Mouse (Mus musculus): Measurements from ENCODE around the gene Trim23. TPM values are rescaled to one million over a fixed set of nuclear protein-coding genes. Genes with fewer than 3 reads are reported as not detected.
A peak's percentile ranks its signal among the peaks of the same experiment; 100 is the strongest.
"Not testable (repeated sequence)": the region's sequence is repeated elsewhere in the genome, so short reads cannot be mapped to it uniquely, and the experiment has no call there.

The Trim23 gene
- total RNA-seq (2021), result 10 to 100 TPM; 15.2 to 16.3 TPM
- long read RNA-seq, experiment 1, transcript Trim23-201 (11 exons, 3,416 nt), result major isoform, 10 of 12 reads
- long read RNA-seq, experiment 1, partial matches to known transcripts, result 0 of 12 reads
- long read RNA-seq, experiment 1, other reads (novel, unspliced or antisense), result 2 of 12 reads
- long read RNA-seq, experiment 2, transcript Trim23-201 (11 exons, 3,416 nt), result major isoform, 17 of 22 reads
- long read RNA-seq, experiment 2, partial matches to known transcripts, result 2 of 22 reads
- long read RNA-seq, experiment 2, other reads (novel, unspliced or antisense), result 3 of 22 reads

GRCm38 (mm10) chr13:104178650-104179121, at the start of gene Trim23:
TSS of gene Trim23 (plus strand) at chr13:104178797.
- peak; percentile 90 to 92 for DNase-seq (ENCODE audit: low spot score in 2 of 2)

GRCm38 (mm10) chr13:104132561-104132960, 46.0 kb upstream of the Trim23 start:
- DNase-seq (ENCODE audit: low spot score in 2 of 2), result no peak

GRCm38 (mm10) chr13:104134510-104135085, 44.0 kb upstream of the Trim23 start:
- no peak for DNase-seq (ENCODE audit: low spot score in 2 of 2)

- DNase-seq (ENCODE audit: low spot score in 2 of 2), result peak; percentile 69 to 73
Observed at GRCm38 (mm10) chr13:104139369-104140209, 39.0 kb upstream of the Trim23 start.

DNA sequence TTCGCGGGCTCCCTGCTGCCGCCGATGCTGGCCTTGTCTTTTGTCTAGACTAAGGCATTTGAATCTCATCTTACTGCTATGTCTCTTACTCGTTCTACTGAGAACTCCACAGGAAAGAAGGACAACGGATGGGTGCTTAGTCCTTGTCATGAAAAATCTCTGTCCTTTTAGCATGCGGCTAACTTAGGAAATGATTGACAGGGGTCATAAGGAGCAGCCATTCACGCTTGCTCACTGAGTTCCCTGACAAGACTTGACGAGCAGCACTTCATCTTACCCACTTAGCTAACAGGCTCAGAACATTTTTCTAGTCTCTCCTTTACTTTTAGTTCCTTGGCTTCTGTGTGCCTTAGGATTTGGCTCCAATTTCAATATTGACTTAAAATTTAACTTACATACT, 33.7 kb upstream of the Trim23 start:
- no peak for DNase-seq (ENCODE audit: low spot score in 2 of 2)

GRCm38 (mm10) chr13:104145646-104146045, 33.0 kb upstream of the Trim23 start:
- DNase-seq (ENCODE audit: low spot score in 2 of 2), result no peak

- DNase-seq (ENCODE audit: low spot score in 2 of 2), result no peak
Observed at GRCm38 (mm10) chr13:104154180-104154579, 24.4 kb upstream of the Trim23 start.

GRCm38 (mm10) chr13:104155106-104155505, 23.5 kb upstream of the Trim23 start:
- DNase-seq (ENCODE audit: low spot score in 2 of 2), result no peak

GRCm38 (mm10) chr13:104155686-104156085, 22.9 kb upstream of the Trim23 start:
- no peak for DNase-seq (ENCODE audit: low spot score in 2 of 2)

GRCm38 (mm10) chr13:104171711-104172110, 6.9 kb upstream of the Trim23 start:
- no peak for DNase-seq (ENCODE audit: low spot score in 2 of 2)

DNA sequence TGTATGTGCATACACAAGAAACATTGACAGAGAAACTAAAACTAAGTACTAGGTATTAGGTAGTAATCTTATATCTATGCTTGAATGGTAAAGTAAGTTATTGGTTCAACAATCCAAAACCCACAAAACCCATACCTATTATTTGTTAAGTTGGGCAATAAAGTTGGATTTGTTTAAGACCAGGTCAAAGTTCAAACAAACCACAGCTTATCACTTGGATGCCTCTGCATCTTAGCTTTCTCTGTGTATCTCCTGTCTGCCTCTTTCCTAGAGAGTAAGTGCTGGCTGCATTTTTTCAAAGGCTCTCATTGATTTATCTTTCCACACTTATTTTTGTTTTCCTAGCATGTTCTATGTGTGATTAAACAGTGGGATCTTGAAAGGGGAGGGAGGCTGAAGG, 6.1 kb upstream of the Trim23 start:
- DNase-seq (ENCODE audit: low spot score in 2 of 2), result no peak

DNA sequence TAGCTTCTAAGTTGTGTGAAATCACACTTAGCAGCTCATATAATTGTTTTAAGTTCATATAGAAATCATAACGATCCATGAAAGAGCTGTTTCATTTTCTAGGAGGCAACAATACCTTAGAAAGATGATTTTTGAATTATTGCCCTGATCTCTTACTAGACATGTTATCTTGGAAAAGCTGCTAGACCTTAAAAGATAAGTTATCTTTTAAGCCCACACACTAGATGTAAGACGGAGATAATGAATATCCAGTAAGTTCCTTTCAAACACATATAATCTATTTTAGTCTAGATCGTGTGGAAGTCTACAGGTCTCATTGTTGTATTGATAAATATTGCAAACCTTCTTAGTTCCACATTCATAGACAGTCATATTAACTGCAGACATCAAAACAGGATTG, 1.7 kb upstream of the Trim23 start:
- DNase-seq (ENCODE audit: low spot score in 2 of 2), result no peak

DNA sequence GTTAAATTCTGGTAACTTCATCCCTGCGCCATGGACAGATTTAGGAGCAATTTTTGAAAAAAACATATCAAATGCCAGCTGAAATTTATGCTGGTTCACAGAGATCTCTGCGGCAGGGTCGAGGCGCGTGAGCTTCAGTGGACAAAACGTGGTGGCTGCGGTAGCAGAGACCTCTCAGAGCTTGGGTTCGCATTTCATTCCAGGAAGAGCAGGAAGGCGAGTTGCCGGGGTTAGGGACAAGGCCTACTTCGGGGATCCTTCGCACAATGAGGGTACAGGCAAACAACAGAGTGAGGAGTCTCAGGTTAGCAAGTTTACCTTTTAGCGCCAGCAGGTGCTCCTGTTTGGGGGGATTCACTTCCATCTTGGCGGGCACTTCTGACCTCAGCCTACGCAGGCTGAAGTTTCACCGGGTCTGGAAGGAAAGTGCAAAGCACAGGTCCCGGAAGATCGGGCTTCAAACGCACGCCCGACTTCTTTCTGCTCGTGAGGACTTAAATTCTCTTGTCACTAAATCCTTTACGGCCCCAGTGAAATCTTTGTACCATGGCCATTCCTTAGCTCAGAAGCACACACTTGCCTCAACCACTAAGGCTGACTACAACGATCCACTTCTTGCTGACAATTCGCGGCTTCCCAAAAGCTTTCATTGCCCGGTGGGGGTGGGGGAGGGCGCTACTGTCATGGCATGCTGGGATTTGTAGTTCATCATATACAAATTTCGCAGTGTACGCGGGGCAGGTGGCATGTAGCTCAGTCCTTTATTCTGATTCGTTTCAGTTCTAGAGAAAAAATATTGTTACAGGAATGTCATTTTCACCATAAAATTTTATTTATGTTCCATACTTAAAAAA, 574 bp upstream of the Trim23 start, which contains the start of gene Trappc13:
Gene Trappc13, minus strand, starts transcription at position 674 of the 854 bp plus-strand sequence.
- peak; percentile 73 to 76 for DNase-seq (ENCODE audit: low spot score in 2 of 2)

- no peak for DNase-seq (ENCODE audit: low spot score in 2 of 2)
Observed at GRCm38 (mm10) chr13:104179176-104179888, 735 bp downstream of the Trim23 start.

DNA sequence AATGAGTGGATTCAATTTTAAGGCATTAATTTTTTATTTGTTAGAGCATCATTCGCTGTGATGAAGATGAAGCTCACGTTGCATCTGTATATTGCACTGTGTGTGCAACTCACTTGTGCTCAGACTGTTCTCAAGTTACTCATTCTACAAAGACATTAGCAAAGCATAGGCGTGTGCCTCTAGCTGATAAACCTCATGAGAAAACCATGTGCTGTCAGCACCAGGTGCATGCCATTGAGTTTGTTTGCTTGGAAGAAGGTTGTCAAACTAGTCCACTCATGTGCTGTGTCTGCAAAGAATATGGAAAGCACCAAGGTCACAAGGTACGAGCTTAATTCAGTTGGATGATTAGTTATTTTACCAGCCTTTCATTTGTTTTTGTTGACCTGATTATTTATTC, 8.8 kb downstream of the Trim23 start:
- DNase-seq (ENCODE audit: low spot score in 2 of 2), result no peak

DNA sequence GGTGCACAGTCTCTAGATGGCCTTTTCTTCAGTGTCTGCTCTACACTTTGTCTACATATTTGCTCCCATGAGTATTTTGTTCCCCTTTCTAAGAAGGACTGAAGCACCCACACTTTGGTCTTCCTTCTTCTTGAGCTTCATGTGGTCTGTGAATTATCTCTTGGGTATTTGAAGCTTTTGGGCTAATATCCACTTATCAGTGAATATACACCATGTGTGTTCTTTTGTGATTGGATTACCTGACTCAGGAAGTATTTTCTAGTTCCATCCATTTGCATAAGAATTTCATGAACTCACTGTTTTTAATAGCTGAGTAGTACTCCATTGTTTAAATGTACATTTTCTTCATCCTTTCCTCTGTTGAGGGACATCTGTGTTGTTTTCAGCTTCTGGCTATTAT, 17.3 kb downstream of the Trim23 start:
- DNase-seq (ENCODE audit: low spot score in 2 of 2), result not testable (repeated sequence)

DNA sequence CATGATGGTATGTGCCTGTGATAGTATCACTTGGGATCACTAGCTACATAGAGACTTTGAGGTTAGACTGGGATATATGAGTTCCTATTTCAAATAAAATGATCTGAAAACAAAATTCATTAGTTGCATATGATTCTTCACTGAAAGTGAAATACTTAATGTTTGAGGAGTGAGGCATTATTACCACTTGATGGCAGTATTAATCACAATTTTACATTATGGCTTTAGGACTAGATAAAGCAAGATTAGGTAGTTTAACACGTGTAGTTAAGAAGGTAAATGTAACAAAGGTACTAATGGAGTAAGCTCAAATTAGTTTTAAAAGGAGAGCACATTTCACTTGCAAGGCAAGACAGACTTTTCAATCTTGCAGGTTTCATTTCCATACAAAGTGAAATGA, 25.7 kb downstream of the Trim23 start:
- no peak for DNase-seq (ENCODE audit: low spot score in 2 of 2)

DNA sequence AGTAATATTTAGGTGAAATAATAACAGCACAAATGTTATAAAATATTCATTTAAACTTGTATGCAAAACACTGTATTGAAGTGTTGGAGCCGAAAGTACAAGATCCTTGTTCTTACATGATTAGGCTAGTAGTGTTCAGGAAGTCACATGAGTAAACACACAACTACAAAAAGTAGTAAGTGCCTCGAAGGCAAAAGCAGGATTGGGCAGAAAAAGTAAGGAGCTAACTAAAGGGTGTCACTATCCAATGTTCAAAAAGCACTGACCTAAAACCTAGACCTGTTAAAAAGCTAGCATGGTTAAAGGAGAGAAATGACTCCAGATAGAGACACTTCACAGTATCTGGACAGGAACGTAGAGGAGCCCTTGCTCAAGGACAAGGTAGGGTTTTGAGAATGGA, 48.9 kb downstream of the Trim23 start:
- no peak for DNase-seq (ENCODE audit: low spot score in 2 of 2)

DNA sequence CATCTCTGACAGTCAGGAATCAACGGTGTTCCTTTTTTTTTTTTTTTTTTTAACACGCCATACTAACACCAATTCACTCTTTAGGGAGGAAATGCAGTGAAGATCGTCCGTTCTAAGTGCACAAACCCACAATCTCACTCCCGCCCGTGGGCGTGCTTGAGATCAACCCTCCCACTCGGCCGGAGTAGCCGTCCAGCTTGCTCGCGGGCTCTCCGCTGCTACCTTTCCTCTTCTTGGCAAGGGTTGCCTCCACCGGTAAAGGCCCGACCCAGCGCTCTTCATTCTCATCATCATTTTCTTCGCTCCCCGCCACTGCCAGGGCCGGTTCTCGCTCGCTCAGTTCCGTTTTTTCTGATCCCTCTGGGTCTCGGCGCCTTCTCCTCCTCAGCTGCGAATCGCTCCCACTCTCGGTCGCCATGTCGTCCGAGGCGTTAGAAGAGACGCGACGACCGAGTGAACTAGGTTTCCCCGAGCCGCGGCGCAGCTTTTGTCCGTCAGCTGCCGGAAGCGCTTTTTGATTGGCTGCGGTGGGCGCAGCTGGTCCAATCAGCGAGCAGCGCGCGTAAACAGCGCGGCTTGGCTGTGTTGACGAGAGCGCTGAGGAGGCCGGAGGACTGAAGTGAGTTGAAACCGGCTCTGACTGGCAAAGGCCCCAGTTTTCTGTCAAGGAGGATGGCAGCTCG, 49.9 kb downstream of the Trim23 start, which contains the start of the genes Cenpk and Ppwd1:
Gene Cenpk, plus strand, starts transcription at position 228 of the 683 bp plus-strand sequence.
Gene Ppwd1, minus strand, starts transcription at position 460 of the 683 bp plus-strand sequence.
- DNase-seq (ENCODE audit: low spot score in 2 of 2), result peak; percentile 96

Data from adrenal gland, adult 18-20 months (tissue).